Mouse (Mus musculus) intestine, embryonic 14.5 days (tissue): ENCODE data around the gene Lenep. TPM values are rescaled to one million over a fixed set of nuclear protein-coding genes. Genes with fewer than 3 reads are reported as not detected.
A peak's percentile ranks its signal among the peaks of the same experiment; 100 is the strongest.

Source experiments
- ATAC-seq: fragments of 200-750 bp; cut with Nextera tagmentation; replicated peaks from 2 replicates; pipeline ENCODE4 v1.8.0; 2017; ENCODE audit warnings: low read depth, moderate number of reproducible peaks, moderate TSS enrichment, moderate library complexity; ENCODE audit not compliant: low FRiP score, low TSS enrichment
- DNase-seq: peaks from one replicate; pipeline ENCODE4 v3.0.0-alpha.2; 2018; ENCODE audit warnings: low spot score
- H3K27ac ChIP-seq: fragments of 300-500 bp; sonication (generic); 2 replicates; pipeline ENCODE4 v1.5.1; 2014; ENCODE audit warnings: low read depth, mild to moderate bottlenecking, control low read depth
- H3K27me3 ChIP-seq: fragments of 300-500 bp; sonication (generic); replicated peaks from 2 replicates; pipeline ENCODE4 v1.6.1; 2014; ENCODE audit warnings: low read length, control low read depth; ENCODE audit not compliant: control insufficient read depth, insufficient read depth
- H3K36me3 ChIP-seq: fragments of 300-500 bp; sonication (generic); 2 replicates; pipeline ENCODE4 v1.6.1; 2014; ENCODE audit warnings: low read length, control low read depth; ENCODE audit not compliant: control insufficient read depth, insufficient read depth
- H3K4me1 ChIP-seq: fragments of 300-500 bp; sonication (generic); replicated peaks from 2 replicates; pipeline ENCODE4 v1.6.1; 2014; ENCODE audit warnings: low read length, control low read depth, mixed read lengths; ENCODE audit not compliant: control insufficient read depth, insufficient read depth
- H3K4me2 ChIP-seq: fragments of 300-500 bp; sonication (generic); 2 replicates; pipeline ENCODE4 v1.6.1; 2014; ENCODE audit warnings: low read length
- H3K4me3 ChIP-seq: fragments of 300-500 bp; sonication (generic); 2 replicates; pipeline ENCODE4 v1.5.1; 2014; ENCODE audit warnings: low read depth, low read length, control low read depth, mixed read lengths
- H3K9ac ChIP-seq: fragments of 300-500 bp; sonication (generic); 2 replicates; pipeline ENCODE4 v1.6.1; 2014; ENCODE audit warnings: mild to moderate bottlenecking, low read length
- H3K9me3 ChIP-seq: fragments of 300-500 bp; sonication (generic); 2 replicates; pipeline ENCODE4 v1.6.1; 2016; ENCODE audit warnings: low read length, control low read depth; ENCODE audit not compliant: control insufficient read depth
- WGBS: fragments of 180-500 bp; shearing (Covaris S2); extraction: QIAGEN DNeasy Blood & Tissue Kit; methylation state at CpG from one replicate; pipeline ENCODE4 v1.1.7; 2014; 5-methylcytosine and 5-hydroxymethylcytosine counted together
- polyA plus RNA-seq: library from polyadenylated mRNA; unstranded; fragments of >200 nt; fragmentation: Nextera tagmentation; extraction: Ambion mirVana; gene quantifications from 2 replicates; pipeline ENCODE4 v1.2.1, GENCODE M21; 2014

Gene Lenep
- polyA plus RNA-seq, 1 experiment from 2014 or later, result not detected

GRCm38 (mm10) chr3:89390699-89391662, 11.6 kb downstream of the Lenep start:
- Histone ChIP-seq H3K4me3 (peak overlapping the region; percentile 59), H3K4me2 (peak overlapping the region; percentile 99), H3K36me3 (no peaks in the 10 kb centered on the region), H3K9ac (peak overlapping the region; percentile 56), H3K27ac (peak overlapping the region; percentile 2; the same call in 1 of the 2 replicates), H3K4me1 (peaks cover 37% of the 10 kb centered on the region), H3K27me3 (no peaks in the 10 kb centered on the region), H3K9me3 (no peaks in the 10 kb centered on the region)
- 11% methylated on average over 19 of the region's 19 CpGs for WGBS
- DNase-seq (peak; percentile 57), ATAC-seq (no peak)

- peak overlapping the region; percentile 2; the same call in 1 of the 2 replicates for H3K27ac ChIP-seq
- DNase-seq (no peak), ATAC-seq (no peak)
- H3K4me1 ChIP-seq, result peaks cover 35% of the 10 kb centered on the region
- H3K4me3 ChIP-seq, result no peak overlapping the region
- no peaks in the 10 kb centered on the region for H3K36me3 ChIP-seq
- 37% methylated on average over 5 of the region's 5 CpGs for WGBS
- H3K27me3 ChIP-seq, result no peaks in the 10 kb centered on the region
- H3K9ac ChIP-seq, result no peak overlapping the region
- no peaks in the 10 kb centered on the region for H3K9me3 ChIP-seq
- H3K4me2 ChIP-seq, result peak overlapping the region; percentile 99
These were observed 12.5 kb downstream of the Lenep start for GRCm38 (mm10) chr3:89390111-89390515.

GRCm38 (mm10) chr3:89388901-89389740, 13.5 kb downstream of the Lenep start:
- Histone ChIP-seq H3K9ac (no peak overlapping the region), H3K27me3 (no peaks in the 10 kb centered on the region), H3K36me3 (no peaks in the 10 kb centered on the region), H3K4me1 (peaks cover 40% of the 10 kb centered on the region), H3K4me2 (no peak overlapping the region), H3K9me3 (no peaks in the 10 kb centered on the region), H3K4me3 (no peak overlapping the region), H3K27ac (no peak overlapping the region; the same call in 1 of the 2 replicates)
- ATAC-seq (no peak), DNase-seq (no peak)
- 52% methylated on average over 6 of the region's 6 CpGs for WGBS

- no peaks in the 10 kb centered on the region for H3K9me3 ChIP-seq
- H3K27me3 ChIP-seq, result no peaks in the 10 kb centered on the region
- H3K9ac ChIP-seq, result no peak overlapping the region
- 67% methylated on average over 11 of the region's 11 CpGs for WGBS
- H3K36me3 ChIP-seq, result no peaks in the 10 kb centered on the region
- H3K27ac ChIP-seq, result peak overlapping the region; percentile 51; the same call in 1 of the 2 replicates
- peak; percentile 65 for DNase-seq
- H3K4me1 ChIP-seq, result peaks cover 40% of the 10 kb centered on the region
- H3K4me2 ChIP-seq, result 0 out of 2 replicates have a peak overlapping the region, but pooled peaks have one; percentile 23
- no peak overlapping the region for H3K4me3 ChIP-seq
- peak; percentile 29 for ATAC-seq
These were observed 14.3 kb downstream of the Lenep start for GRCm38 (mm10) chr3:89388134-89388881.

- Histone ChIP-seq H3K36me3 (no peaks in the 10 kb centered on the region), H3K27me3 (no peaks in the 10 kb centered on the region), H3K9me3 (no peaks in the 10 kb centered on the region), H3K4me3 (no peak overlapping the region), H3K27ac (no peak overlapping the region), H3K9ac (no peak overlapping the region), H3K4me1 (peaks cover 40% of the 10 kb centered on the region), H3K4me2 (peak overlapping the region; percentile 23; the same call in 1 of the 2 replicates)
- DNase-seq (no peak), ATAC-seq (no peak)
- WGBS, result 84% methylated on average over 11 of the region's 11 CpGs
These were observed 15.0 kb downstream of the Lenep start for GRCm38 (mm10) chr3:89387632-89388031.

- no peaks in the 10 kb centered on the region for H3K9me3 ChIP-seq
- H3K27me3 ChIP-seq, result no peaks in the 10 kb centered on the region
- H3K27ac ChIP-seq, result no peak overlapping the region
- H3K4me2 ChIP-seq, result peak overlapping the region; percentile 23; the same call in 1 of the 2 replicates
- H3K36me3 ChIP-seq, result no peaks in the 10 kb centered on the region
- peaks cover 38% of the 10 kb centered on the region for H3K4me1 ChIP-seq
- no peak for ATAC-seq
- no peak for DNase-seq
- WGBS, result 62% methylated on average over 17 of the region's 17 CpGs
- H3K4me3 ChIP-seq, result no peak overlapping the region
- H3K9ac ChIP-seq, result no peak overlapping the region
These were observed 15.9 kb downstream of the Lenep start for GRCm38 (mm10) chr3:89386438-89387420.

GRCm38 (mm10) chr3:89385451-89385850, 17.1 kb downstream of the Lenep start:
- Histone ChIP-seq H3K4me1 (peaks cover 30% of the 10 kb centered on the region), H3K4me3 (no peak overlapping the region), H3K9ac (no peak overlapping the region), H3K4me2 (peak overlapping the region; percentile 3; the same call in 1 of the 2 replicates), H3K36me3 (peaks cover 2% of the 10 kb centered on the region; the same call in 1 of the 2 replicates), H3K27ac (no peak overlapping the region), H3K9me3 (no peaks in the 10 kb centered on the region), H3K27me3 (no peaks in the 10 kb centered on the region)
- ATAC-seq, result no peak
- DNase-seq, result no peak
- WGBS, result 42% methylated on average over 11 of the region's 11 CpGs
